Mouse (Mus musculus) left cerebral cortex, postnatal 4 days (tissue): Measurements from ENCODE around the gene Itfg1. TPM values are rescaled to one million over a fixed set of nuclear protein-coding genes. Genes with fewer than 3 reads are reported as not detected.

Source experiments
- DNase-seq: peaks from one replicate; pipeline ENCODE4 v3.0.0-alpha.2; 2022
- intact Hi-C: fragments of 180-260 bp; cut with DNase I; formaldehyde crosslinking; loops from one replicate; pipeline ENCODE4 v1.15.1; 2025
- microRNA-seq: library from miRNA; unstranded; fragments of <30 nt; microRNA quantifications from one replicate; pipeline ENCODE4 v1.2.0, GENCODE M21; 2022
- total RNA-seq, 2 experiments: library from RNA; stranded (reverse); gene quantifications; 2 replicates each; pipeline ENCODE4 v1.2.3; 2021

Gene Itfg1
- total RNA-seq, 2 experiments from 2014 or later, result 168 to 178 TPM

- intact Hi-C loops, result no loop called here
- DNase-seq, result no peak
These were observed 95.7 kb downstream of the Itfg1 start for GRCm38 (mm10) chr8:85745053-85745452.

- no peak for DNase-seq
- intact Hi-C loops, result no loop called here
These were observed 110.2 kb downstream of the Itfg1 start for GRCm38 (mm10) chr8:85730545-85730944.

- intact Hi-C loops, result no loop called here
- no peak for DNase-seq
These were observed 123.5 kb downstream of the Itfg1 start for GRCm38 (mm10) chr8:85717271-85717670.

GRCm38 (mm10) chr8:85716696-85717095, 124.0 kb downstream of the Itfg1 start:
- intact Hi-C loops, result no loop called here
- no peak for DNase-seq

GRCm38 (mm10) chr8:85706988-85707387, 133.7 kb downstream of the Itfg1 start:
- intact Hi-C loops, result loop anchor here (10.0 kb wide), 1 partner anchor 328 kb away; no protein-coding TSS in a partner anchor
- DNase-seq, result no peak

GRCm38 (mm10) chr8:85700751-85701351, 139.9 kb downstream of the Itfg1 start, which contains the start of gene Neto2:
Neto2 (minus strand) TSS chr8:85700924.
- peak; percentile 84 for DNase-seq
- intact Hi-C loops, result loop anchor here (10.0 kb wide), 1 partner anchor 334 kb away; no protein-coding TSS in a partner anchor

- intact Hi-C loops, result loop anchor here (10.0 kb wide), 1 partner anchor 335 kb away; no protein-coding TSS in a partner anchor
- DNase-seq, result peak; percentile 82
These were observed 140.5 kb downstream of the Itfg1 start for GRCm38 (mm10) chr8:85700101-85700750.

- DNase-seq, result peak; percentile 65
These were observed 141.7 kb downstream of the Itfg1 start for GRCm38 (mm10) chr8:85699051-85699450.

More at GRCm38 (mm10) chr8:85699051-85699450, 141.7 kb downstream of the Itfg1 start:
- intact Hi-C loops, result loop anchor here (2.0 to 10.0 kb wide), 2 partner anchors 776 to 886 kb away; no protein-coding TSS in a partner anchor

Small RNAs within 50 kb of the gene (microRNA-seq; reads per million reads assigned to microRNA genes)
- not detected for gene Mir8109

Other genes starting within 250 kb of the Itfg1 start
- 100 to 1,000 TPM; 174 to 186 TPM for gene Neto2, start 140.0 kb downstream of the Itfg1 start, total RNA-seq
- gene Phkb, start within 50 bp of the Itfg1 start, total RNA-seq, result 10 to 100 TPM; 22.3 TPM